Mouse (Mus musculus): ENCODE measurements around the gene Rfxap.

Rfxap gene

DNA sequence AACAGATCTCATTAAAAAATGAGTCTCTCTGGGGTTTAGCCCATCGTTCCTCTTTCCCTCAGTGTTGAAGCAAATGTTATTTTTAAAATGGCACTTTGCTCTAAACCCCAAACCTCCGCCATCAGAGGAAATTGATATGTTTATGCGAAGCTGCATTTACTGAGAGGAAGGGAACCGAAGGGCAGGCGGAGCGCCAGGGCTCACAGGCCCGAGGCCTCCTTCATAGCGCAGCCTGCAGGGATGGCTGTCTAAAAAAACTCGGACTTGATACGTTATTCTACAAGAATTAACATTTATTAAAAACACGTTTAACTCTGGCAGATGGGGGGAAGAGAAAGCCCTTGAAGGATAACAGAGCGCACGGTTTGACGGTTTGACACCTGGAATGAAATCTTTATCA is 41.6 kb downstream of the Rfxap start:
- no peak for DNase-seq

DNA sequence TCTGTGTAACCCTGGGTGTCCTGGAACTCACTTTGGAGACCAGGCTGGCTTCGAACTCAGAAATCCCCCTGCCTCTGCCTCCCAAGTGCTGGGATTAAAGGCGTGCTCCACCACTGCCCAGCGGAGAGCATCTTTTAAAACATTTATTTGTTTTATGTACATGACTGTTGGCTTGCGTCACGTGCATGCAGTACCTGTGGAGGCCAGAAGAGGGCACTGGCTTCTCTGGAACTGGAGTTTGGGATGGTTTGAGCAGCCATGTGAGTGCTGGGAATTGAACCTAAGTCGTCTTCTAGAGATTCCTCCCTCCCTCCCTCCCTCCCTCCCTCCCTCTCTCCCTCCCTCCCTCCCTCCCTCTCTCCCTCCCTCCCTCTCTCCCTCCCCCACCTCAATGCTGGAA is 42.1 kb downstream of the Rfxap start:
- peak in 1 of 2 experiments; percentile 12 for DNase-seq

DNA sequence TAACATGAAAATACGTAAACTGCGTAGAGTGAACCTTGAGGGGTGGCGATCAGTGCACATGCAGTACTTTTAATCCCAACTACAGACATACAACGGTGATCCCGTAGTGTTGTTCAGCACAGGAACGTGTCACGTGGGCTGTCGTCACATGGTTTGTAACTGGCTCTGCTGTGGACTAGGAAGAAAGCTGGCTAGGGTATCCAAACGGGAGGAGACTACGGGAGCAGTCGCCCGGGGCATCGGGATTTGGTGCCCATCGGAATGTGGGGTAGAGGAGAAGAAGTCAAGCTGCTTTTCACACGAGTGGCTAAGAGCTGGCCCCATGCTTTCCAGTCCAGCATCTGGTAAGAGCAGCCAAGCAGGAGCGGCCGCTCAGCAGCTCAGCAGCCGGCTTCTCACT is 43.2 kb downstream of the Rfxap start:
- DNase-seq, result no peak

DNA sequence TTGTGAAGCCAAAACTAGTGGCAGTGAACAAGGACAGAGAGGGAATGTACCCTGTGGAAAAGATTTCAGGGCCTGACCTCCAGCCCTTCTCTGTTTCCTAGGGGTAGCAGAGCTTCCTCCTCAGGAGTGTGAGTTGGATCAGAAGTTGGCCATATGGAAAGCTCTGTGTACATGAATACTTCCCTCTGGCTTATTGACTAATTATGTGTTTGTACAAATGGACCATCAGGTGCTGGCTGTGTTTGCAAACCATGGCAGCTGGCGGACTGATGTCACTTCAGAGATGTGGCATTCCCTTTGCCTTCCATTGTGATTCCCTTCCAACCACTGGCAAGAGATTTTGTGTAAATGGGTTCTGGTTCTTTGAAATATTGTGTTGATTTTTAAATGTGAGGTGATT is 46.3 kb downstream of the Rfxap start:
- no peak for DNase-seq

DNA sequence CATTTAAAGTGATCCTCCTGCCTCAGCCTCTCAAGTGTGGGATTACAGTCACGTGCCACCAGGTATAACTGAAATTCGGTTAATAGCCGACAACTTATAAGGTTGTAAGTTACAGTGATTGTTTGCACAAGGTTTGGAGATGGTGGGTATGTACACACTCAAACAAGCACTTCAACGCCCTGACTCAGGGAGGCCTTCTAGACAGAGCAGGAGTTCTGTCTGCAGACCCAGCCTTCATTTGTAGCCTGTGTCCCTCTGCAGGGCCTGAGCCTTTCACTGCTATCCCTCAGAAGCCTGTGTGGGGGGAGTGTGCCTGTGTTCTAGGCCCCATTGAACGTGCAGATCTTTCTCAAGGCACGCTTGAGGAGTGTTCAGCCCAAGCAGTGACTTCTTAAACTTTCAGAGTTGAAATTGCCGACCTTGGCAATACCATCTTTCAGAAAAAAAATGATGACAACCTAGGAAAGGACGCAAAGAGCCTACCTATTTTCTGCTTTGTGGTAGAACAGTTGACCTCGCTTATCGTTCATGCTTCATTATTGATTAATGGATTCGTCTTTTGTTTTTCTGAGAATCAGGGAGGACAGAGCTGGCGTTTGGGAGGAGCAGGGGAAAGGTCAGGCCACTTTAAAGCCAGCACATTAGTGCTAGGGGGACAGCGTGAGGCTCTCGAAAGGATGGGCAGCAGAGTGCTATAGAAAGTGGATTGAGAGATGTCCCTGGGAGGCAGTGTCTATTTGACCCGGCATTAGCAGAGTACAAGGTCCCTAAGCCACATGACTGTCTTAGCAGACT is 47.1 kb downstream of the Rfxap start:
- DNase-seq, result no peak

DNA sequence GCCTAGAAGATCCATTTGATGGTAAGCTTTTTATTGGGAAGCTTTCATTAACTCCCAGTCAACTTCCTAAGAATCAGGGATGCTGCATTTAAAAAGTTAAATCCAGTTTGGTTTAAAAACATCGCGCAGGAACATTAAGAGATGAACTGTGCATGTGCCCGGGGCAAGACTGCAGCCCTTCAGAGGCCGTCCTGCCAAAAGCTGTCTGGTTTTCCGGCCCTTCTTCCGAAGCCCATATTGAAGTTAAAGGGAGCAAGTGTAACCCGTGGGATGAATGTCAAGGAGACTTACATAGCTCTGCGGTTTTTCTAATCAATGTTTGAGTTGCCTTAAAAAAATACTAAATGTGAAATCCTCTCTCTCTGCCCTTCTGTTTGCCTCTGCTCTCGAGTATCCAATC is 48.4 kb downstream of the Rfxap start:
- no peak for DNase-seq

DNA sequence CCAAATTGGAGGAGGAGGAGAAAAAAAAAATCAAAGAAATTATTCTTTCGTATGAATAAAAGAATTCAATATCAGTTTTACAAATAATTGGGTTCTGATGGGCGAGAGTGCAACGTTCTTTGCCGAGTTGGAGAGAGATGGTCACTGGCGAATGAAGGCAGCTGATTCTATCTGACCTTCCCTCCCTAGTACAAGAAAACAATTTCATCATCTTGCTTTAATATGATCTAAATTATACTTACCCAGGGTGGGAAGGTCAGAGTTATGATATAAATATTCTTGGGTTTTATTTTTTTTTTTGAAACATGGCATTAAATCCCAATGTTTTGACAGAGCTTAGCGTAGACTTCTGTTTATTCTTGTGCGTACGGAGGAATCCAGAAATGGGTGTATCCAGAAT is 50.1 kb downstream of the Rfxap start:
- no peak for DNase-seq

DNA sequence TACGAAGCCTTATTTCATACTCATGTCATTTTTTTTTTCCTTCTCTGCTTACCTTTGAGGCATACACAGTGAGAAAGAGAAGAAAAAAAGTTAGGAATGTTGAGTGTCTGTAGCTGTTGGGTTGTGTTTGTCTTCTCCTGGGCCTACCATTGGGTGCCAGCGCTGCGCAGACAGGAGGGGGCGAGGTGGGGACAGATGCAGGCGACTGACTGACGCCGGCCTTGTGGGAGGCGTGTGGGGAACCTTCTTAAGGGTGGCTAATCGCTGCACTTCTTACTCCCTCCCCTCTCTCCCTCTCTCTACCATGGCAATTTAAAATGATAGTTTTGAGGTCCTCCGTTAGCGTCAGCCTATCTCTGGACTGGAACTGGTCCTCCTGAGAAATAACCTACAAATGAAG is 51.5 kb downstream of the Rfxap start:
- no peak for DNase-seq

DNA sequence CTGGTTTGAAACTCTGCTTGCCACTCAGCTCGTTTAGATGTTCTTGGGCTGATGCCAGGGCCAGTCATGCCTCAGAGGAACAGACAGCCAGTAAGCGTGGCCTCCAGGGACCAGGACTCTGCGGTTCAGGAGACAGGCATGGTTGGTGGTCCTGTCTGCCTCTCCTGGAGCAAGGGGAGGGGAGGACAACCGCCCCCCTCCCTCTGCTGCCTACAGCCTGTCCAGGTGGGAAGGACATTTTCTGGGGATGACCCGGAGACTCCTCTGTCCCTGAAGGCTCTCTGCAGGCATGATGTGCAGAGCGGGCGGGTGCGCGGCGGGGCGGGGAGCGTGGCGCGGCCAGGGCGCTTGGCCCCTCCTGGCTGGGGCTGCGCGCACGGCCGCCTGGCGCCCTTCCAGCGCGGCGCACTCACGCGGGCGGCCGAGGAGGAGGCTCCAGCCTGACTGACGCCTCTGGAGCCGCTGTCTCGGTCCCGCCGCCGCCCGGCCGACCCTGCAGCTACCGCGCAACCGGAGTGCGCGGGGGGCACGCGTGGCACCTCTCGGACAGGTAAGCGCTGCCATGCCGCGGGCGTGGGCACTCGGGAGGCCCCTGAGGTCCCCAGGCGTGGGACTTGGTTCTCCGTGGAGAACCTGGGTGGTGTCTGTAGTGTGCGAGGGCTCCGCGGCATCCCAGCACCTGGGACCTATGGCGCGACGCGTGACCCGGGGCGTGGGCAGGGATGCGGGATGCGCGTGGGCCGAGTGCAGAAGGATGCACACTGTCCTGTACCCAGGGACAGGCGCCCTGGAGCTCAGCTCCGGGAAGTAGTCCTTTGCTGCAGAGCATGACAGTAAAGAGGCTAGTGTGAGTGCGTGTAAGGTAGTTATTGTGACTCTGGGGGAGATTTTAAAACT is 52.2 kb downstream of the Rfxap start, which contains the start of gene Smad9:
TSS of gene Smad9 (plus strand) at position 438 of the 897 bp plus-strand sequence.
- DNase-seq, result no peak

DNA sequence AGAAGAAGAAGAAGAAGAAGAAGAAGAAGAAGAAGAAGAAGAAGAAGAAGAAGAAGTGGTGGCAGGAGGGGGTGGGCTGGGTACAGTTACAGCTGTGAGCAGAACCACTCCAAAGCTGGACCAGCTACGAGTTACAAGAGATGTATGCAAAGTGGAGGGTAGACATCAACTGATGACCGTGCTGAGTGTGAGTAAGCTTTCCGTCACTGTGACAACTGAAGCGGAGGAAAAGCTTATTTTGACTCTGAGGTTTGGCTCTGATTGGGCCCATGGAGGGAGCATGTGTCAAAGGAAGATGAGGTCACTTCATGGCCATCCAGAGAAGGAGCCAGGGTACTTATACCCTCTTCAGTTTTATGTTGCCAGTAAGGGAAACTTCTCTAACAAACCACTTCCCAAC is 54.2 kb downstream of the Rfxap start:
- no peak for DNase-seq

All from thymus, postnatal 36 days (tissue).